Mouse (Mus musculus): ENCODE measurements around the gene E2f6. TPM values are rescaled to one million over a fixed set of nuclear protein-coding genes. Genes with fewer than 3 reads are reported as not detected.

The E2f6 gene
- polyA plus RNA-seq (2016; fragmentation: Nextera tagmentation; extraction: Ambion mirVana), result 75.0 and 77.4 TPM in 2 replicates

GRCm38 (mm10) chr12:16810525-16811431 lies at the start of gene E2f6:
TSS of gene E2f6 (plus strand) at chr12:16810963.
- peaks cover 11% of the 10 kb centered on the region for H3K36me3 ChIP-seq (replicated peaks)
- peaks cover 25% of the 10 kb centered on the region for H3K4me1 ChIP-seq
- H3K9me3 ChIP-seq, result no peaks in the 10 kb centered on the region
- WGBS, result 6% methylated on average over 71 of the region's 81 CpGs
- peak within 1 kb of the TSS; percentile 51; the same call in 1 of the 2 replicates for H3K27ac ChIP-seq
- H3K4me3 ChIP-seq (replicated peaks), result peak within 1 kb of the TSS; percentile 68
- H3K27me3 ChIP-seq, result peaks cover 48% of the 10 kb centered on the region
- peak; percentile 90 for ATAC-seq (ENCODE audit: low FRiP score)
- H3K4me2 ChIP-seq, result peak within 1 kb of the TSS; percentile 82
- H3K9ac ChIP-seq, result peak within 1 kb of the TSS; percentile 86

- Histone ChIP-seq H3K4me2 (no peak overlapping the region), H3K36me3 (replicated peaks) (no peaks in the 10 kb centered on the region), H3K27me3 (no peaks in the 10 kb centered on the region), H3K9ac (no peak overlapping the region), H3K9me3 (peaks cover 3% of the 10 kb centered on the region; the same call in 1 of the 2 replicates), H3K4me3 (replicated peaks) (no peak overlapping the region), H3K27ac (no peak overlapping the region), H3K4me1 (no peaks in the 10 kb centered on the region)
- 94% methylated on average over 3 of the region's 3 CpGs for WGBS
- no peak for ATAC-seq (ENCODE audit: low FRiP score)
Observed at GRCm38 (mm10) chr12:16761461-16761860, 49.3 kb upstream of the E2f6 start.

DNA sequence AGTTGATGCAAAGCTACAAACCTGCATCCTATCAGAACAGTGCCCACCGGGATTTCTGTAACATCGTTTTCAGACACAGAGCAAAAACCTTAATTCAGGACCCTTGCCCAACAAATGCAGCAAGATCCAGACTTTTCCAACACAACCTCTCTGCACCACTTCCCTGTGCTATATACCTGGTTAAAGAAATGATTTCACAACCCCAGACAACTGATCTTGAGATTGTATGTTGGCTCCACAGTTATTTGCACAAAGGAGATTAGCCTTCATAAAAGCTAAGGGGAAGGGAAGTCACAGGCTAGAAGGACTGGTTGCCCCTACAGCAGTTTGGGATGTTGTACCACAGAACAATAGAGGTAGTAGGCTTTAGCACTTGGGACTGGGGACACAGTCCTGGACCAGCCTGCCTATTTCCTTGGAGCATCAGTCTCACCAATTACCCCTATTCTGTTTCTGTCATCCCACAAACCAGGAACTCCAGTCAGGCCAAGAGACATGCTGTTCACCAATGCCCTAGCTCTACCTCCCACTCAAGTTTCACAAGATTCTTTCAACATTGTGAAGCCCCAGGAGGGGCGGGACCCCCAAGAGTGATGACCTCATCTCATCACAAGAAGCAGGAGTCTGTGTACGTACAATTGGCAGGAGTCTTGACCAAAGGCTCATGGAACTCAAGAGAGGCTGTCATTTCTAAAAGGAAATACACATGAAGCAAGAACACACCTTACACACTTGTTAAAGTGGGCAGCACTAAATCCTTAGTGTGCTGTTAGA lies 46.9 kb upstream of the E2f6 start:
- Histone ChIP-seq H3K27ac (no peak overlapping the region), H3K4me3 (replicated peaks) (no peak overlapping the region), H3K27me3 (no peaks in the 10 kb centered on the region), H3K9ac (no peak overlapping the region), H3K36me3 (replicated peaks) (no peaks in the 10 kb centered on the region), H3K4me2 (no peak overlapping the region), H3K4me1 (no peaks in the 10 kb centered on the region), H3K9me3 (peaks cover 3% of the 10 kb centered on the region; the same call in 1 of the 2 replicates)
- no peak for ATAC-seq (ENCODE audit: low FRiP score)
- WGBS, result 79% methylated on average over 4 of the region's 4 CpGs

- Histone ChIP-seq H3K4me3 (replicated peaks) (no peak overlapping the region), H3K36me3 (replicated peaks) (no peaks in the 10 kb centered on the region), H3K9ac (no peak overlapping the region), H3K27me3 (no peaks in the 10 kb centered on the region), H3K4me1 (no peaks in the 10 kb centered on the region), H3K27ac (no peak overlapping the region), H3K9me3 (peaks cover 3% of the 10 kb centered on the region; the same call in 1 of the 2 replicates), H3K4me2 (no peak overlapping the region)
- ATAC-seq (ENCODE audit: low FRiP score), result no peak
- WGBS, result 85% methylated on average over 12 of the region's 12 CpGs
Observed at GRCm38 (mm10) chr12:16764776-16765445, 45.9 kb upstream of the E2f6 start.

- ATAC-seq (ENCODE audit: low FRiP score), result no peak
- H3K4me2 ChIP-seq, result no peak overlapping the region
- no peak overlapping the region for H3K27ac ChIP-seq
- H3K4me1 ChIP-seq, result no peaks in the 10 kb centered on the region
- H3K4me3 ChIP-seq (replicated peaks), result no peak overlapping the region
- H3K27me3 ChIP-seq, result no peaks in the 10 kb centered on the region
- no peak overlapping the region for H3K9ac ChIP-seq
- no peaks in the 10 kb centered on the region for H3K36me3 ChIP-seq (replicated peaks)
- H3K9me3 ChIP-seq, result peaks cover 3% of the 10 kb centered on the region; the same call in 1 of the 2 replicates
- WGBS, result 87% methylated on average over 3 of the region's 3 CpGs
Observed at GRCm38 (mm10) chr12:16768251-16768650, 42.5 kb upstream of the E2f6 start.

DNA sequence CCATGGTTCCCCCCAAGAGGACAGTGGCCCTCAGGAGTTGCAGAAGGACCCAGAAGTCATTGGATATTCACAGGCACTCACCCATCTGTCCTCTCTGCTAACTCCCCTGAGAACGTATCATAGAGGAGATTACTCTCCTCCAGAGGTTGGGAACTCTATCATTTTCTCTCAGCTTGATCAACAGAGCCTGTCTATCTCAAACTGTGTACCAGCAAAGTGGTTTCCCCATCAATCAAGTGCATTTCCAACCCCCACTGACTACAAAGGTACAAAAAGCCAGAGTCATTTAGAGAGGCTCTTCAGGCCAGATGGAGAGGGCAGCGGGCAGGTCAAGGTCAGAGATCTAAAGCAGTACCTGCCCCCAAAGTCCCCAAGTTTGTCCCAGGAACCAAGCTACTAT lies 42.1 kb upstream of the E2f6 start:
- ATAC-seq (ENCODE audit: low FRiP score), result no peak
- Histone ChIP-seq H3K27ac (no peak overlapping the region), H3K27me3 (no peaks in the 10 kb centered on the region), H3K9ac (no peak overlapping the region), H3K4me2 (no peak overlapping the region), H3K4me3 (replicated peaks) (no peak overlapping the region), H3K36me3 (replicated peaks) (no peaks in the 10 kb centered on the region), H3K4me1 (no peaks in the 10 kb centered on the region), H3K9me3 (peaks cover 3% of the 10 kb centered on the region; the same call in 1 of the 2 replicates)
- 71% methylated on average over 2 of the region's 2 CpGs for WGBS

- H3K27me3 ChIP-seq, result no peaks in the 10 kb centered on the region
- H3K4me3 ChIP-seq (replicated peaks), result no peak overlapping the region
- no peak overlapping the region for H3K9ac ChIP-seq
- ATAC-seq (ENCODE audit: low FRiP score), result no peak
- H3K4me1 ChIP-seq, result no peaks in the 10 kb centered on the region
- no peaks in the 10 kb centered on the region for H3K36me3 ChIP-seq (replicated peaks)
- 96% methylated on average over 6 of the region's 6 CpGs for WGBS
- no peak overlapping the region for H3K27ac ChIP-seq
- H3K9me3 ChIP-seq, result peaks cover 3% of the 10 kb centered on the region; the same call in 1 of the 2 replicates
- H3K4me2 ChIP-seq, result no peak overlapping the region
Observed at GRCm38 (mm10) chr12:16769601-16770165, 41.1 kb upstream of the E2f6 start.

- 98% methylated on average over 4 of the region's 4 CpGs for WGBS
- no peak for ATAC-seq (ENCODE audit: low FRiP score)
- no peaks in the 10 kb centered on the region for H3K4me1 ChIP-seq
- H3K27ac ChIP-seq, result no peak overlapping the region
- H3K9ac ChIP-seq, result no peak overlapping the region
- no peak overlapping the region for H3K4me2 ChIP-seq
- H3K4me3 ChIP-seq (replicated peaks), result no peak overlapping the region
- no peaks in the 10 kb centered on the region for H3K36me3 ChIP-seq (replicated peaks)
- no peaks in the 10 kb centered on the region for H3K27me3 ChIP-seq
- H3K9me3 ChIP-seq, result no peaks in the 10 kb centered on the region
Observed at GRCm38 (mm10) chr12:16774605-16775004, 36.2 kb upstream of the E2f6 start.

DNA sequence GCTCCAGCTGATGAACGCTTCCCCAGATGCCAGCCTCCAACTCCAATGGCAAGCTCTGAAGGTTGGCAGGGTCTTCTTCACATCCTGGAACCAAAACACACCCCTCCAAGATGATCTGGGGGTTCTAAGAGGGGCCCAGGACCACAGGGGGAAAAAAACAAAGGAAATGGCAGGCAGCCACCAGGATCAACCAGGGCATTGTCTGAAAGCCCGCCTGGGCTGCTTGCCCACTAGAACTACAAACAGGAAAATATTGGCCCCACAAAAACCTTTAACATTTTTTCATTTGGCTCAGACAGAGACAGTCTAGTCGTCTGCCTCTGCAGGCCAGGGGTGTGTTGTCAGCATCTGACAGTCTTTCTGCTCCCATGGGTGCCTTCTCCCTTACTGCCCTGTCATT lies 35.4 kb upstream of the E2f6 start:
- no peak overlapping the region for H3K4me2 ChIP-seq
- H3K4me1 ChIP-seq, result no peaks in the 10 kb centered on the region
- no peaks in the 10 kb centered on the region for H3K27me3 ChIP-seq
- H3K27ac ChIP-seq, result no peak overlapping the region
- no peak for ATAC-seq (ENCODE audit: low FRiP score)
- WGBS, result 72% methylated on average over 3 of the region's 3 CpGs
- H3K4me3 ChIP-seq (replicated peaks), result no peak overlapping the region
- H3K36me3 ChIP-seq (replicated peaks), result no peaks in the 10 kb centered on the region
- no peak overlapping the region for H3K9ac ChIP-seq
- H3K9me3 ChIP-seq, result no peaks in the 10 kb centered on the region

DNA sequence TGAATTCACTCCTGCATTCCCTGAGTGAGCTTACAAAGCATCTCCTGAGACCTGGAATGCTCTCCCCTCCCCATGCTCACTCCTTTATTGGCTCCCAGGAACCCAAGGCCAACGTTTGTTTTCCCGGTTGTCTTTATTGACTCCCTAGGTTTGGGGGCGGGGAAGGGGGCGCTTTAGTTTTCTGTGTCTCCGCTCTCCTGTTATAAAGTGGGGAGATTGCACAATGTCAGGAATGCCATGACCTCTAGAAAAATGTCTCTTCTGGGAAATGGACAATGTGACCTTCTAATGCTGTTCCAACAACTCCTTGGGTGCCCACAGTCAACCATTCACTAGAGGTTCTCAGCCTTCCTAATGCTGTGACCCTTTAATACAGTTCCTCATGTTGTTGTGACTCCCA lies 32.2 kb upstream of the E2f6 start:
- WGBS, result 79% methylated on average over 5 of the region's 5 CpGs
- H3K4me3 ChIP-seq (replicated peaks), result no peak overlapping the region
- no peaks in the 10 kb centered on the region for H3K36me3 ChIP-seq (replicated peaks)

DNA sequence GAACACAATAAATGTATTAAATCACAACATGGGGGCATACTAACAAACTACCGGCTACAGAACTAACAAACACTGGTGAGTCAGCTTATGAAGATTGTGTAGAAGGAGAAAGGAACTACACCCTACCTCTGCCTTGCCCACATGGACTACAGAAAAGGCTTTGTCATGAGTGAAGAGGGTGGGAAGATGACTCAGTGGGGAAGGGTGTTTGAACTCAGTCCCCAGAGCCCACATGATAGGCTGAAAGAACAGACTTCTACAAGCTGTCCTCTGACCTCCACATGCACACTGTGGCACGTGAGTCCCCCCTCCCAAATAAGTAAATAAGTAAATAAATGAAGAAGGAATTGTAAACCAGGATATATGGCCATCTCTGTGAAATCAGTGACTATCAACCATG lies 31.6 kb upstream of the E2f6 start:
- WGBS, result 59% methylated on average over 2 of the region's 2 CpGs
- Histone ChIP-seq H3K4me1 (no peaks in the 10 kb centered on the region), H3K9ac (no peak overlapping the region), H3K27ac (no peak overlapping the region), H3K27me3 (no peaks in the 10 kb centered on the region), H3K4me3 (replicated peaks) (no peak overlapping the region), H3K4me2 (no peak overlapping the region), H3K9me3 (no peaks in the 10 kb centered on the region), H3K36me3 (replicated peaks) (no peaks in the 10 kb centered on the region)
- ATAC-seq (ENCODE audit: low FRiP score), result no peak

More for the DNA sequence above, 32.2 kb upstream of the E2f6 start:
- no peak overlapping the region for H3K4me2 ChIP-seq
- no peaks in the 10 kb centered on the region for H3K27me3 ChIP-seq
- no peak overlapping the region for H3K9ac ChIP-seq
- H3K27ac ChIP-seq, result no peak overlapping the region
- no peaks in the 10 kb centered on the region for H3K4me1 ChIP-seq
- H3K9me3 ChIP-seq, result no peaks in the 10 kb centered on the region
- ATAC-seq (ENCODE audit: low FRiP score), result no peak

DNA sequence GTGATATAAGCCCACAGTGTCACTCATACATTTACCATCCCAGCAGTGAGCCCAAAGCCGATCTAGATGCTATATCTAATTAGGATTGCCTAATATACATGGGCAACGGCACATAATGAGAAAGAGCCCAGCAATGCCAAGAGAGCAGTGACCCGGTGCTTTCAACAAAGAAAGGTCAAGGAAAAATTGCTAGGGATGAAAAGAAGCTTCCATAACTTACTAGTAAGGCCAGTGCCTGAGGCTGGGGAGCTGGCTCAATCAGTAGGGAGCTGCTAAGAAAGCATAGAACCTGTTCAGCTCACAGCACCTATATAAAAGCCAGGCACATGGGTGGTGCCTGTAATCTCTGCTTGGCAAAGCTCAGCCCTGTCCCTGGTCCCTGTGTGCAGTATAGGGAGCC lies 30.4 kb upstream of the E2f6 start:
- Histone ChIP-seq H3K27ac (no peak overlapping the region), H3K9me3 (no peaks in the 10 kb centered on the region), H3K36me3 (replicated peaks) (no peaks in the 10 kb centered on the region), H3K9ac (no peak overlapping the region), H3K4me3 (replicated peaks) (no peak overlapping the region), H3K4me1 (no peaks in the 10 kb centered on the region), H3K27me3 (no peaks in the 10 kb centered on the region), H3K4me2 (no peak overlapping the region)
- no peak for ATAC-seq (ENCODE audit: low FRiP score)
- WGBS, result 79% methylated on average over 3 of the region's 3 CpGs
